Mouse (Mus musculus) neutrophil, adult 83 days (primary cell): ENCODE results near the gene Ctdnep1. TPM values are rescaled to one million over a fixed set of nuclear protein-coding genes. Genes with fewer than 3 reads are reported as not detected.

Experiments
- total RNA-seq, 2 experiments: library from RNA; stranded (reverse); gene quantifications; one replicate each; pipeline ENCODE4 v1.2.4; 2023

Ctdnep1 gene
- 10 to 100 TPM; 75.0 to 80.3 TPM for total RNA-seq

DNA sequence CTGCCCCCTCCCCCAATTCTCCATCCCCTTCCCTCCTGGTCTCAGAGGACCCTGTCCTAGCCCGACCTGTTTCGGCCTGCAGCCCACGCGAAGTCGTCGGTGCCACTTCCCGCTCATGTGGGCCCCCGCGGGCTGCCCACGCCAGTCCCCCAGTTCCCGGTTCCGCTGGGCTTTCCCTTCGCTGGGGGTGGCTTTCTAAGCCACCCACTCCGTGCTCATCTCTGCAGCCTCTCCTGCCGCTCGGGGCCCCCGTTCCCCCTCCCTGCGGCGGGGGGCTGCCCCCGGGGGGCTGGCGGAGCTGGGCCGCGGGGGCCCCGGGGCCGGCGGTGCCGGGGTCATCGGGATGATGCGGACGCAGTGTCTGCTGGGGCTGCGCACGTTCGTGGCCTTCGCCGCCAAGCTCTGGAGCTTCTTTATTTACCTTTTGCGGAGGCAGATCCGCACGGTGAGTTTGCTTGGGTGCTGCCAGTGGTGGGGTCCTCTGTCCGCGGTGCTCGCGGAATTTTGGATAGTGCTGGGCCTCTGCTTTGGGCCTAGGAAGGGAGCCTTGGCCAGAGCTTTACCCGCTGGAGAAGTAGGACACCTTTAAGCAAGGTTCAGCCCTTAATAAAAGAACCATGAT is at the start of gene Ctdnep1:
Gene Ctdnep1, plus strand, starts transcription at position 16 of the 622 bp plus-strand sequence.

DNA sequence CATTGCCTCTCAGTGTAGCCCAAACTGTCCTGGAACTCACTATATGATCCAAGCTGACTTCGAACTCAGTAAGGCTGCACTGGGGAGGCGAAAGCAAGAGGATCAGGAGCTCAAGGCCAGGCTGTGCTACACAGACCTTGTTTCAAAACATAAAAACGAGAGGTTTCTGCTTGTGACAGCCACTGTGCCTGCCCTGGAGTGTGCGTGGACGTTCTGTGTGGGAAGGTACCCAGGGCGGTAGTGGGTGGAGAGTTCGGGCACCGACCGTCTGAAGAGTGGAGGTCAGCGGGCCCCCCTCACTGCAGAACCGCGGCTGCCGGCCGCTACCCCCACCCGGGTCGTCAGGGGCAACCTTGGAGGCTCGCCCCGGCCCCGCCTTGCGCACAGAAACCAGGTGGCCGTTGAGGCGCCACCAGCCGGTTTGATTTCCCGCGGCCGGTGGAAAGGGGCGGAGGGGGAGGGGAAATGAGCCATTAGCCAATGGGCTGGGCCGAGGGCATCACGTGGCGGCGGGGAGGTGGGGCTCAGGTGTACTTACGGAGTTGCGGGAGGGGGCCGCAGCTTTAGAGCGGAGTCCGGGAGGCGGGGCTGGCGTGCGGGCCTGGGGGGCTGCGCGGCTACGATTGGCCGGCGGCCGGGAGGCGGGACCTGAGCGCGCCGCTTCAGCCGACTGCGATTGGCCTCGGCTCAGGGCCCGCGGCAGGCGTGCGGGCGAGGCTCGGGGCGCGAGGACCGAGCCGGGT is 45.6 kb upstream of the Ctdnep1 start, which contains the start of gene Ybx2:
Gene Ybx2, plus strand, starts transcription at position 660 of the 743 bp plus-strand sequence.

GRCm38 (mm10) chr11:69948066-69948762 is 32.7 kb upstream of the Ctdnep1 start, which contains the start of gene Slc2a4:
Gene Slc2a4, minus strand, starts transcription at chr11:69948188.

DNA sequence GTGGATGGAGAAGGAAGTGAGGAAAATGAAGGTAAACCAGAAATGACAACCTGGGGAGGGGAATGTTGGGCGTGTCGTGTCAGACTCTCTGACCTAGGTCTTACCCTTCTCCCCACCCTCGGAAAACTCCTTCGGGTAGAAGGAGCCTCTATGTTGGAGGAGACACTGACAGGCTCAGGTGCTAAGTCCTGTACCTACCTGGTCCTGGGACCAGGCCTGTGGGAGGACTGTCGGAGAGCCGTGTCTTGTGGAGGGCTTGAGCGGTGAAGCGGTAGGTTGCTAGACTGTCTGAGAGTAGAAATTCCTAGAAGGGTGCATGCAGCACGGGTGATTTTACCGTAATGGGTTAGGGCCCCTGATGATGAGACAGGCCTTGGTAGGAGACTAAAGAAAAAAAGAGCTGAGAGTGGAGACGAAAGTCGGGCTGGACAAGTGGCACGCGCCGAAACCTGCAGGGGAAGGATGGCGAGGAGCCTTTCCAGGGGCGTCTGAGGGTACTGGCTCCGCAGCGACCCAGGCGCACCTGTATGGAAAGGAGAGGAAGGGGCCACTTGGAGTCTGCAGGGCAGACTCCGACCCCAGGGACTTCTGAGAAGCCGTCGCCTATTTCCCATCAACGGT is 16.2 kb upstream of the Ctdnep1 start, which contains the start of gene Cldn7:
Gene Cldn7, plus strand, starts transcription at position 130 of the 621 bp plus-strand sequence.

GRCm38 (mm10) chr11:69982225-69982624 is 1.3 kb downstream of the Ctdnep1 start, which contains the start of gene Elp5:
Gene Elp5, minus strand, starts transcription at chr11:69982517.

DNA sequence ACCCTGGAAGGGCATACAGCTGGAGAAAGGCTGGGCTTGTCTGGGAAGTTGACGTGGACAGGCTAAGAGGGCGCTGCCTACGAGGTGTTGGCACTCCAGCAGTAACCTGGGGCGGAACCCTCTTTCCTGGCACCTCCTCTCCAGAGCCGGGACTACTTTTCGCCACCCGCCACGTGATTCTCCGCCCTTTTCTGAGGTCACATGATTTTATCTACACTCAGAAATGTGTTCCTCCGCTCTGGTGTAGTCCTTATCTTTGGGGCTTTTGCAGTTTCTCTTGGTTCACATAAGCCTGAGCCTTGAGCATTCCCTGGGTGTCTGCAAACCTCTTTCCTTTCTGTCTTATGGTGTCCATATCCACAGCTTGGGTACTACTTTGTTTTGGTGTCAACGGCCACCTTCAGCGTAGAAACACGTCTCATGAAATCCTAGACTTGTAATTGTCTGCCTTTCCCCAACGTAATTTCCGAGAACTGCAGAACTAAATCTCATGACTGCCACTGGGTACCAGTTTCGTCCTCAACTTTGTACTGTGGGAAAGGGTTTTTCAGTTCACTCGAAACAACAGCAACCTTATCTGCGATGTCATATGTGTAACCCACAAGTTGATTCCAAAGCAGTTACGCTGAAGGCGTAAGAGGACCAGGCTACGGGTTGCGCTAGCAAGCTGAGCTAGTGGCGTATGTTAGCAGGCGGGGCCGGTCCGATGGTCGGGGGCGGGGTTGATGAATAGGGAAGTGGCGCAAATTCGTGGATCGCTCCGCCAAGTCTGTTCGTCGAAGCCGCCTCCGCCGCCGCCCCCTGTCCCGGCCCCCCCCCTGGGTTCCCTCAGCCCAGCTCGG is 10.1 kb downstream of the Ctdnep1 start, which contains the start of gene Gabarap:
Gene Gabarap, plus strand, starts transcription at position 294 of the 842 bp plus-strand sequence.

DNA sequence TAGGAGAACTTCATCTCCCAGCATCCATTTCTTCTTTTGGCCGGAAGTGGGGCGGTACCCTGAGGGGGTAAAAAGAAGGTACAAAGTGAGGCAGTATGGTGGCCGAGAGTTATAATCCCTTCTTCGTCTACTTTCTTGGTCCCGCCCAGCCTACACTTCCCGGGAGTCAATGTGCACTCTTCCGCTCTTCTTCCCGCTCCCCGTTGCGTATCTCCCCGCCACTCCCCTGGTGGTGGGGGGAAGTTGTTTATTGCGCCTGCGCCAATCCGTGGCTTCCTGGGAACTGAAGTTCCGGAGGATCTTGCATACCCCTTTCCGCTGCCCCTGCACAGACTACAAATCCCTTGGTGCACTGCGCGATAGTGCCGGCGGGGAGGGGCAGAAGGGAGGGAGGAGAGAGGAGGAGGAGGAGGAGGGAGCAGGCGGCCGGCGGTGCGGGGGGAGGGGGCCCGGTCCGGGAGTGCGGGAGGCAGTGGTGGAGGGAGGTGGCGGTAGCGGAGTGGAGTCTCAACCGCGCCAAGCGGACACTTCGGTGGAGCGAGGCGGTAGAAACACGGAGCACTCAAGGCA is 14.5 kb downstream of the Ctdnep1 start, which contains the start of gene Phf23:
Gene Phf23, plus strand, starts transcription at position 387 of the 570 bp plus-strand sequence.

DNA sequence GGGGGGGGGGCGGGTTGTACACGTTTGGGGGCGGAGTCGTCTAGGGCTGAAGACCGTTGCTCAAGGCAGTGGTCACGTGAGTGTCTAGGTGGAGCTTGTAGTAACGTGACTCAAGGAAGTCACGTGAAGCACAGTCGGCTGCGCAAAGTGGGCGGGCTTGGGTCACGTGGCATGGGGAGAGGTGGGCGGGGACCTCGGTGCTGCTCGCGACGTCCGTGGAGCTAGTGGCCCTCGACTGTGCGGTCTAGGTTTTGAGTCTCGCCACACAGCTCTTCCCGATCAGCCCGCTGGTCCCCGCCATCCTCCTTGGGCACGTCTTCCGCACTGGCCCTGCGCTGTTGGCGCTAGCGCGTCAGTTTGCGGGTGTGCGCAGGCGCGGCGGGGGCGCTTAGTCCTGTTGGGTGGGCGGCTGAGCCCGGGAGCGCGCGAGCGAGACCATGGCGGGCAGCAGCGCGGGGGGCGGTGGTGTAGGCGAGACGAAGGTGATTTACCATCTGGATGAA is 19.5 kb downstream of the Ctdnep1 start, which contains the start of gene Dvl2:
Gene Dvl2, plus strand, starts transcription at position 200 of the 503 bp plus-strand sequence.

GRCm38 (mm10) chr11:70014880-70015558 is 34.1 kb downstream of the Ctdnep1 start, which contains the start of gene Acadvl:
Gene Acadvl, minus strand, starts transcription at chr11:70015411.

GRCm38 (mm10) chr11:70016669-70017068 is 35.7 kb downstream of the Ctdnep1 start, which contains the start of gene Dlg4:
Gene Dlg4, plus strand, starts transcription at chr11:70016942.

Other genes with a start within 250 kb of the Ctdnep1 start
- gene Polr2a, start 222.5 kb upstream of the Ctdnep1 start, total RNA-seq, result 10 to 100 TPM; 82.6 to 86.1 TPM
- not detected for gene Slc35g3, start 219.2 kb upstream of the Ctdnep1 start, total RNA-seq
- gene Zbtb4, start 215.2 kb upstream of the Ctdnep1 start, total RNA-seq, result 1 to 10 TPM; 2.4 to 3.3 TPM
- gene Chrnb1, start 185.2 kb upstream of the Ctdnep1 start, total RNA-seq, result 1 to 10 TPM in 1 of 2 experiments, under 1 TPM in 1; 0.79 to 1.9 TPM
- under 1 TPM in 1 of 2 experiments, not detected in 1; 0.18 TPM for gene Fgf11, start 179.3 kb upstream of the Ctdnep1 start, total RNA-seq
- not detected for gene Tmem102, start 175.5 kb upstream of the Ctdnep1 start, total RNA-seq
- not detected for gene Gm39566, start 165.9 kb upstream of the Ctdnep1 start, total RNA-seq
- gene Spem2, start 162.7 kb upstream of the Ctdnep1 start, total RNA-seq, result not detected
- gene Spem1, start 159.0 kb upstream of the Ctdnep1 start, total RNA-seq, result not detected
- 1 to 10 TPM; 1.3 to 2.1 TPM for gene Nlgn2, start 143.4 kb upstream of the Ctdnep1 start, total RNA-seq
- 100 to 1,000 TPM in 1 of 2 experiments, 10 to 100 TPM in 1; 99.2 to 106 TPM for gene Tmem256, start 142.6 kb upstream of the Ctdnep1 start, total RNA-seq
- 10 to 100 TPM; 35.0 to 35.9 TPM for gene Plscr3, start 134.8 kb upstream of the Ctdnep1 start, total RNA-seq
- not detected for gene Tnk1, start 122.4 kb upstream of the Ctdnep1 start, total RNA-seq
- 1 to 10 TPM in 1 of 2 experiments, under 1 TPM in 1; 0.88 to 1.2 TPM for gene Tmem95, start 103.1 kb upstream of the Ctdnep1 start, total RNA-seq
- 1 to 10 TPM; 8.6 to 9.0 TPM for gene Kctd11, start 99.8 kb upstream of the Ctdnep1 start, total RNA-seq
- 100 to 1,000 TPM; 260 to 263 TPM for gene Acap1, start 85.6 kb upstream of the Ctdnep1 start, total RNA-seq
- gene 2810408A11Rik, start 80.2 kb upstream of the Ctdnep1 start, total RNA-seq, result 1 to 10 TPM; 3.0 to 3.2 TPM
- gene Neurl4, start 80.1 kb upstream of the Ctdnep1 start, total RNA-seq, result 10 to 100 TPM; 20.9 to 27.6 TPM
- 10 to 100 TPM; 69.0 to 84.5 TPM for gene Gps2, start 67.3 kb upstream of the Ctdnep1 start, total RNA-seq
- 100 to 1,000 TPM; 482 to 501 TPM for gene Eif5a, start 59.2 kb upstream of the Ctdnep1 start, total RNA-seq
- not detected for gene Ybx2, start 45.4 kb upstream of the Ctdnep1 start, total RNA-seq
- gene Slc2a4, start 33.0 kb upstream of the Ctdnep1 start, total RNA-seq, result 1 to 10 TPM in 1 of 2 experiments, under 1 TPM in 1; 0.97 to 1.3 TPM
- gene Cldn7, start 16.4 kb upstream of the Ctdnep1 start, total RNA-seq, result not detected
- gene Elp5, start 1.4 kb downstream of the Ctdnep1 start, total RNA-seq, result 10 to 100 TPM; 24.3 to 31.0 TPM
- 100 to 1,000 TPM; 475 to 527 TPM for gene Gabarap, start 10.0 kb downstream of the Ctdnep1 start, total RNA-seq
- 10 to 100 TPM; 41.2 to 53.6 TPM for gene Phf23, start 14.6 kb downstream of the Ctdnep1 start, total RNA-seq
- 10 to 100 TPM; 15.0 to 18.2 TPM for gene Dvl2, start 19.4 kb downstream of the Ctdnep1 start, total RNA-seq
- gene Acadvl, start 34.3 kb downstream of the Ctdnep1 start, total RNA-seq, result 10 to 100 TPM; 39.3 to 50.0 TPM
- gene Dlg4, start 35.8 kb downstream of the Ctdnep1 start, total RNA-seq, result 1 to 10 TPM; 5.5 to 5.8 TPM
- not detected for gene Asgr1, start 72.9 kb downstream of the Ctdnep1 start, total RNA-seq
- not detected for gene Asgr2, start 111.5 kb downstream of the Ctdnep1 start, total RNA-seq
- gene Mgl2, start 149.2 kb downstream of the Ctdnep1 start, total RNA-seq, result 10 to 100 TPM; 11.8 to 12.3 TPM
- gene Clec10a, start 175.0 kb downstream of the Ctdnep1 start, total RNA-seq, result 10 to 100 TPM; 17.3 to 20.9 TPM
- gene Slc16a11, start 231.6 kb downstream of the Ctdnep1 start, total RNA-seq, result not detected
- gene Slc16a13, start 239.9 kb downstream of the Ctdnep1 start, total RNA-seq, result 1 to 10 TPM; 1.5 to 2.1 TPM
- not detected for gene Bcl6b, start 248.6 kb downstream of the Ctdnep1 start, total RNA-seq